Mouse (Mus musculus) gastrocnemius, adult 18-20 months (tissue): ENCODE measurements around the gene Cdkn3. TPM values are rescaled to one million over a fixed set of nuclear protein-coding genes. Genes with fewer than 3 reads are reported as not detected.
"Not testable (repeated sequence)": the region's sequence is repeated elsewhere in the genome, so short reads cannot be mapped to it uniquely, and the experiment has no call there.

Experiments used
- DNase-seq: peaks from one replicate; pipeline ENCODE4 v3.0.0; 2021; ENCODE audit warnings: low spot score
- total RNA-seq, 2 experiments: library from RNA; stranded (reverse); gene quantifications; 2 replicates each; pipeline ENCODE4 v1.2.3; 2021

Gene Cdkn3
- total RNA-seq, 2 experiments from 2014 or later, result not detected

- DNase-seq, result no peak
These were observed 23.1 kb downstream of the Cdkn3 start for GRCm38 (mm10) chr14:46783327-46783926.

- DNase-seq, result no peak
These were observed 24.9 kb downstream of the Cdkn3 start for GRCm38 (mm10) chr14:46785247-46785646.

- peak; percentile 15 for DNase-seq
These were observed 27.1 kb downstream of the Cdkn3 start for GRCm38 (mm10) chr14:46787454-46787786.

- peak; percentile 87 for DNase-seq
These were observed 27.6 kb downstream of the Cdkn3 start, which contains the start of gene Cnih1 for GRCm38 (mm10) chr14:46787787-46788504. Gene Cnih1 (minus strand): TSS chr14:46788411.

GRCm38 (mm10) chr14:46788505-46788901 lies 28.2 kb downstream of the Cdkn3 start:
- DNase-seq, result no peak

GRCm38 (mm10) chr14:46790303-46790702 lies 30.0 kb downstream of the Cdkn3 start:
- DNase-seq, result no peak

- DNase-seq, result no peak
These were observed 30.4 kb downstream of the Cdkn3 start for GRCm38 (mm10) chr14:46790723-46791122.

- no peak for DNase-seq
These were observed 33.8 kb downstream of the Cdkn3 start for GRCm38 (mm10) chr14:46794157-46794556.

GRCm38 (mm10) chr14:46800684-46801345 lies 40.5 kb downstream of the Cdkn3 start:
- no peak for DNase-seq

- DNase-seq, result no peak
These were observed 42.9 kb downstream of the Cdkn3 start for GRCm38 (mm10) chr14:46803259-46803658.

- no peak for DNase-seq
These were observed 43.5 kb downstream of the Cdkn3 start for GRCm38 (mm10) chr14:46803791-46804190.

GRCm38 (mm10) chr14:46806186-46806585 lies 45.8 kb downstream of the Cdkn3 start:
- DNase-seq, result no peak

- no peak for DNase-seq
These were observed 47.6 kb downstream of the Cdkn3 start for GRCm38 (mm10) chr14:46807927-46808326.

GRCm38 (mm10) chr14:46815640-46816039 lies 55.3 kb downstream of the Cdkn3 start:
- no peak for DNase-seq

- no peak for DNase-seq
These were observed 56.7 kb downstream of the Cdkn3 start for GRCm38 (mm10) chr14:46816916-46817622.

- DNase-seq, result no peak
These were observed 58.4 kb downstream of the Cdkn3 start for GRCm38 (mm10) chr14:46818743-46819142.

GRCm38 (mm10) chr14:46819961-46820360 lies 59.6 kb downstream of the Cdkn3 start:
- DNase-seq, result not testable (repeated sequence)

Other genes with a start within 250 kb of the Cdkn3 start
- gene Cnih1, start 27.9 kb downstream of the Cdkn3 start, total RNA-seq, result 10 to 100 TPM; 55.0 to 57.3 TPM
- gene Gmfb, start 61.7 kb downstream of the Cdkn3 start, total RNA-seq, result 10 to 100 TPM; 17.3 to 18.1 TPM
- gene Cgrrf1, start 71.6 kb downstream of the Cdkn3 start, total RNA-seq, result 10 to 100 TPM; 48.2 to 52.4 TPM
- 10 to 100 TPM; 54.5 to 72.9 TPM for gene Samd4, start 122.3 kb downstream of the Cdkn3 start, total RNA-seq